In genomic region chr1:84218605-84219004, GRCm38 (mm10) we compare ENCODE assay signal across 10 mouse cellular contexts.
DNase-seq lines count a peak whose midpoint lies in the region; ATAC-seq lines count a peak whose summit lies in the region.
"Had no signal": no experiment of that assay in that cellular context is flagged by ENCODE, and none has a peak within 500 bp of the region (broad histone marks: within the 10 kb centered on the region; RNA-seq: fewer than 3 reads in every experiment).

No protein-coding gene starts in this region.

- H3K27ac ChIP-seq in heart, embryonic 10.5 days: no peak overlapping the region
- no peak overlapping the region for H3K27ac ChIP-seq in heart, embryonic 15.5 days
- H3K27ac ChIP-seq: hindbrain, embryonic 14.5 days had no signal

- 50% methylated on average over 7 of the region's 7 CpGs for WGBS in heart, embryonic 10.5 days
- WGBS in heart, embryonic 15.5 days: 40% methylated on average over 7 of the region's 7 CpGs

- no peak overlapping the region for H3K4me3 ChIP-seq in heart, embryonic 10.5 days
- no peak overlapping the region for H3K4me3 ChIP-seq in heart, embryonic 15.5 days
- H3K4me3 ChIP-seq: megakaryocyte, embryonic 14.5 days had no signal

- no peak overlapping the region for H3K9ac ChIP-seq in heart, embryonic 15.5 days
- H3K9ac ChIP-seq: hindbrain, embryonic 14.5 days had no signal

- H3K36me3 ChIP-seq in heart, embryonic 10.5 days: no peaks in the 10 kb centered on the region
- H3K36me3 ChIP-seq in heart, embryonic 15.5 days: no peaks in the 10 kb centered on the region

- H3K4me2 ChIP-seq in heart, embryonic 15.5 days: no peak overlapping the region
- H3K4me2 ChIP-seq: hindbrain, embryonic 14.5 days had no signal

- ATAC-seq in heart, embryonic 15.5 days (replicated peaks; ENCODE audit: insufficient number of reproducible peaks, insufficient read depth, low FRiP score, low read depth): 0 out of 2 replicates have a peak, but pooled peaks have one; percentile 50

- H3K9me3 ChIP-seq in heart, embryonic 10.5 days: no peaks in the 10 kb centered on the region
- H3K9me3 ChIP-seq in heart, embryonic 15.5 days (replicated peaks): no peaks in the 10 kb centered on the region

- no peaks in the 10 kb centered on the region for H3K27me3 ChIP-seq in heart, embryonic 10.5 days (ENCODE audit: insufficient read depth, poor library complexity, severe bottlenecking)
- H3K27me3 ChIP-seq in heart, embryonic 15.5 days: no peaks in the 10 kb centered on the region
- H3K27me3 ChIP-seq: megakaryocyte, embryonic 14.5 days had no signal

- intact Hi-C loops in left cerebral cortex, postnatal 25 days (cut with DNase I): no loop called here

- H3K4me1 ChIP-seq in heart, embryonic 10.5 days: no peaks in the 10 kb centered on the region
- H3K4me1 ChIP-seq in heart, embryonic 15.5 days (replicated peaks): no peaks in the 10 kb centered on the region
- H3K4me1 ChIP-seq: megakaryocyte, embryonic 14.5 days had no signal

- DNase-seq in heart, adult 18-20 months: peak; percentile 71 to 80
- no peak for DNase-seq in heart, embryonic 10.5 days (ENCODE audit: low spot score)
- DNase-seq in embryo, embryonic 10.5 days (ENCODE audit: low spot score): peak; percentile 5
- peak; percentile 45 to 73 for DNase-seq in left cerebral cortex, postnatal 25 days (ENCODE audit: low spot score in 2 of 2)
- DNase-seq in adrenal gland, adult 8-10 months: no peak
- no peak for DNase-seq in cerebellum, postnatal 25 days
- no peak for DNase-seq in urinary bladder, postnatal 14 days (ENCODE audit: low spot score)

Comparison
In these comparisons a context has a peak if more than half of its experiments do, and no peak if none do; other contexts are left out.
1. DNase-seq: peak in heart, adult 18-20 months (2 of 2), embryo, embryonic 10.5 days (single experiment) and left cerebral cortex, postnatal 25 days (2 of 2); none in heart, embryonic 10.5 days (single experiment), adrenal gland, adult 8-10 months (single experiment), cerebellum, postnatal 25 days (0 of 2) and urinary bladder, postnatal 14 days (single experiment).